Mouse (Mus musculus) olfactory bulb, adult 2 months (tissue): ENCODE results near the gene Tmub1.

Source experiments
- CTCF ChIP-seq: fragments of 200-500 bp; IDR thresholded peaks from 2 replicates; pipeline ENCODE4 v1.5.1; 2012; ENCODE audit warnings: low read depth, mild to moderate bottlenecking, low read length, moderate library complexity; ENCODE audit not compliant: insufficient read depth
- POLR2A ChIP-seq: fragments of 200-500 bp; IDR thresholded peaks from 2 replicates; pipeline ENCODE4 v1.6.1; 2012; ENCODE audit warnings: mild to moderate bottlenecking, low read depth, low read length, moderate library complexity; ENCODE audit not compliant: insufficient read depth

DNA sequence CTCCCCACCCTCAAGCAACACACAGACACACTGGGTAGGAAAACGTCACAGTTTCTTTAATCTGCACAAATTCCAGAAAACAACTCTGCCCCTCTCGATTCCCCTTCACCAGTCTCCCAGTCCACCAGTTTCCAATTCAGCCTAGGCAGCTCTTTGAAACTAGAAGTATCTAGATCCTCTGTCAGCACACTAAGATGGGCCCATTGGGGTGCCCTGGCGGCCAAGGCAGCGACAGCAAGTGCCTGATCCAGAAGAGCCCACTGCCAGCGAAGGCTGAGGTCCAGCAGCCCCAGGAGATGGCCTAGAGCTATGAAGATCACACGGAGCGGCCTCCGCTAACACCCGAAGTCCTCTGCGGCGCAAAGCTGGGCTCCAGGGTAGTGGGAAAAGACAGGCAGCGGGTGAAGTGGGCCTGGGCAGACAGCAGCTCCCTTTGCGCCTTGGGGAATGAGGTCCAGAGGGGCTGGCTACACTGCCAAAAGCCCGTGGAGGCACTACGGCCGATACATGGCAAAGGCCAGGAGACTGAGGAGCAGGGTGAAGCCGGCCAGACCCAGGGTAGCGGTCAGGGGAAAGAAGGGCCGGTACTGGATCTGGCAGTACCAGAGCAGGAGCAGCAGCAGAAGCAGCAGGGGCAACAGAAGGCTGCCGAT, 2.1 kb downstream of the Tmub1 start:
- TF ChIP-seq POLR2A (no peak), CTCF (no peak)
